Mouse (Mus musculus) brain, embryonic 14.5 days (tissue): ENCODE results near the gene Artn.

Source experiments
- CTCF ChIP-seq: fragments of 200-500 bp; IDR thresholded peaks from 2 replicates; pipeline ENCODE4 v1.5.1; 2012; ENCODE audit warnings: inconsistent platforms, mild to moderate bottlenecking, moderate library complexity, borderline replicate concordance; ENCODE audit not compliant: insufficient read depth, insufficient read length; ENCODE audit errors: extremely low read depth
- POLR2A ChIP-seq: fragments of 200-500 bp; IDR thresholded peaks from 2 replicates; pipeline ENCODE4 v1.6.1; 2012; ENCODE audit warnings: mild to moderate bottlenecking, inconsistent platforms, borderline replicate concordance; ENCODE audit not compliant: poor library complexity, insufficient read depth, insufficient read length, severe bottlenecking; ENCODE audit errors: extremely low read depth

DNA sequence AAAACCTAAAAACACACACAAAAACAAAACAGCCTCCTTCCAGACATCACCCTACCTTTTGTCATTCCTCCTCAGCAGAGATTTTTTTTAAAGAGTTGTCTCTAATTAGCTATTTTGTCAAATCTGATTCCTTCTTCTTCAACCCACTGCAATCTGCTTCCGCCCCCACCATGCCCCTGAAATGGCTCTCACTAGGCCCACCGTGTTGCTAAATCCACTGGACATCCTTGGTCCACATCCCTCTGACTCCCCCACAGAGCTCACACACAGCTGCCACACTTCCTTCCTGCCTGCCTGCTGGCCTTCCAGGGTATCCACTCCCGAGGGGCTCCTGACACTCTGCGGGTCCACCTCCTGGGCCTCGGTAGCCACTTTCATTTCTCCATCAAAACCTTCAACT lies 50.9 kb downstream of the Artn start:
- TF ChIP-seq CTCF: no peak
- no peak for TF ChIP-seq POLR2A
